Mouse (Mus musculus) bone marrow, adult 2 months (tissue): ENCODE measurements around the gene Atg16l1.

Experiments
- CTCF ChIP-seq: fragments of 200-500 bp; IDR thresholded peaks from 2 replicates; pipeline ENCODE4 v1.5.1; 2011; ENCODE audit warnings: low read length, control low read depth; ENCODE audit not compliant: control insufficient read depth, insufficient read depth
- POLR2A ChIP-seq: fragments of 200-500 bp; IDR thresholded peaks from 2 replicates; pipeline ENCODE4 v1.6.1; 2011; ENCODE audit warnings: low read depth, mild to moderate bottlenecking, control low read depth, low read length, borderline replicate concordance; ENCODE audit not compliant: control insufficient read depth

GRCm38 (mm10) chr1:87797702-87798101, 42.0 kb downstream of the Atg16l1 start:
- no peak for TF ChIP-seq CTCF
- no peak for TF ChIP-seq POLR2A
